Mouse (Mus musculus) testis, adult 2 months (tissue): ENCODE data around the gene Atp9a.

Source experiments
- CTCF ChIP-seq: fragments of 200-500 bp; IDR thresholded peaks from 2 replicates; pipeline ENCODE4 v1.5.1; 2012; ENCODE audit warnings: low read depth, mild to moderate bottlenecking, inconsistent platforms, low read length, moderate library complexity; ENCODE audit not compliant: control insufficient read depth, insufficient read depth, insufficient replicate concordance
- POLR2A ChIP-seq: fragments of 200-500 bp; IDR thresholded peaks from 2 replicates; pipeline ENCODE4 v1.6.1; 2012; ENCODE audit warnings: low read depth, mild to moderate bottlenecking, inconsistent platforms, low read length, moderate library complexity; ENCODE audit not compliant: control insufficient read depth

DNA sequence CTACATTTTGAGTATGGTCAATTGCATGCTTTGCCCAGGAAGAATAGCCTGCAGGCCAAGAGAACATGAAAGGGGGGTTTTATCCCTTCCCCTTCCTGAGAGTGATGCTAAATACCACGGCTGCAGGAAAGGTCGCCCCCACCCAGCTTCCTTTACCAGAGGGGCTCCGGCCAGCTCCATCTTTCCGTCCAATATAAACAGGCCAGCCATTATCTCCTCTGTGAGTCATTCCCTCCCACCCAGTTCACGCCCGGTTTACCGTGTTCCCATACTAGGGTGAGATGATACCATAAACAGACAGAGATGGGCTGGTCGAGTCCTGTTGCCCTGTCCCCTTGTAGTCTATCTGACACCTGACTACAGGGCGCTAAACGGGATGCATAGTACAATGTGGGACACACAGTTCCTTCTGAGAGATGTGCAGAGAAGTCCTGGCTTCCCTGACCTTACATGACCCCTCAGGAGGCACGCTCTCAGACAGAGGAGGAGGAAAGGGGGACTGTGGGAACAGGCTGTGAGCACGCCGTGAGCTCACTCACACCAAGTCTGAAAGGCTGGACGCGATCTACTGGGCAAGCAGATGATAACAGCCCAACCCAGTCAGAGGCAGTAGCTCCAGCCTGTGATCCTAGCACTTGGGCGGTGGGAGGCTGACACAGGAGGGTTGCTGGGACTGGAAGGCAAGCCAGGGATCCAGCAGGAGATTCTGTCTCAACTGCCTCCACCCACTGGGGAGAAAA lies 85.5 kb downstream of the Atp9a start:
- TF ChIP-seq POLR2A: no peak
- TF ChIP-seq CTCF: no peak
